Mouse (Mus musculus) lung, postnatal 14 days (tissue): ENCODE measurements around the gene Pithd1.
A peak's percentile ranks its signal among the peaks of the same experiment; 100 is the strongest.
"Not testable (repeated sequence)": the region's sequence is repeated elsewhere in the genome, so short reads cannot be mapped to it uniquely, and the experiment has no call there.

Experiments used
- DNase-seq: peaks from one replicate; pipeline ENCODE4 v3.0.0; 2021

Gene Pithd1

DNA sequence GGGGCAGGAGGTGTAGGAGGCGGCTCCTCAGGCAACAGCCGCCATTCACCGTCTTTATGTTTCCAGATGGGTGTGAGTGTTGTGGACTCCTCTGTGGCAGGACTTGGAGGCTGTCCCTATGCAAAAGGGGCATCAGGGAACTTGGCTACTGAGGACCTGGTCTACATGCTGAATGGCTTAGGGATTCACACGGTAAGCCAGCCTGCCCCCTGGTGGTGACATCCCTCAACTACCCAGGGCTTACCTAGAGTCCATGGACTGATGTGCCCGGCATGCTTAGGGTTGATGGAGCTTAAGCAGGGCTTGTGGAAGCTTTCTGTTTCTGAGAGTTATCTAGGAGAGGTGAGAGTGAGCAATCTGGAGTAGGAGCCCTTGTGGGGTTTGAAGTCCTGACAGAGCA lies 26.3 kb downstream of the Pithd1 start:
- peak; percentile 89 for DNase-seq

DNA sequence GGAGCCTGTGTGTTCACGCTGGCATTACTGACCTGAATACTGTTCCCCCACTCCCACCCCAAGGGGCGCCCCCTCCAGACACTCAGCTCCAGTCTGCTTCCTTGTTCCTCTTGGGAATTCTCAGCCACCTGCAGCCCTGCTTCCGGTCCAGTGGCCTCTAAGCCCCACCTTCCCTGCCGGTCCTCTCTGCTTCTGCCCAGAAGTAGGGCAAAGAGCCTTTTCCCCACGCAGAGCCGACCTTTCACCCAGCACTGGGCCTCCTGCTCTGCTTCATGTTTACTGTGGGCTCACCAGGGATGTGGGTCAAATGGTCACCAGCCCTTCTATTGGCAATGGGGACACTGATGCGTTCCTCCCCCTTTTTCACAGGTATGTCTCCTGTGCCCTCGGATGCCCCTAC lies 28.7 kb downstream of the Pithd1 start:
- no peak for DNase-seq

DNA sequence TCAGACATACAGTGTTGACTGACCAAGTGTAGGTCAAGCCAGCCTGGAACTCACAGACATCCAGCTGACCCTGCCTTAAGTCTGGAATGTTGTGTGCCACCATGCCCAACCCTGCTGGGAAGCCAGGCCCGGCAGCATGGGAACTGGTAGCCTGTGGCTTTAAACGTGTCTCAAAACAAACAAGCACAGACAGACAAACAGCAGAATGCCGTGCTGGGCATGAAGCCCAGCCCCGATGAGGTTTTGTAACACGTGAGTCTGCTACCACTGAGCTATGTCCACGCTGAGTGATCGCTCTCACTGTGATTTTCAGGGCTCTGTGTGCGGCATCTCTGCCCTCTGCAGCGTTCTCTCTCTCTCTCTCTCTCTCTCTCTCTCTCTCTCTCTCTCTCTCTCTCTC lies 31.2 kb downstream of the Pithd1 start:
- no peak for DNase-seq

DNA sequence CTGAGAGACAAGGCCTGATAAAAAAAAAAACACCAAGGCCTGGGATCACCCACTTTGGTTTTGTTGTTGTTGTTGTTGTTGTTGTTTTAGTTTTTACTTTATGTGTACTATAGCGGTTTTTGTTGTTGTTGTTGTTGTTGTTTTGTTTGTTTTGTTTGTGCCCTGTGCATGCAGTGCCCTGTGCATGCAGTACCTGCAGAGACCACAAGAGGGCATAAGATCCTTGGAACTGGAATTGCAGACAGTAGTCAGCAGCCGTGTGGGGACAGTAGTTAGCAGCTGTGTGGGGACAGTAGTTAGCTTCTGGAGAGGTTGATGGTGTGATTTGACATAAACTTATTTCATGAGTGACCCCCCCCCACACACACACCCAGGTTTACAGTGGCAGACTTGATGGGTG lies 32.8 kb downstream of the Pithd1 start:
- peak; percentile 86 for DNase-seq

DNA sequence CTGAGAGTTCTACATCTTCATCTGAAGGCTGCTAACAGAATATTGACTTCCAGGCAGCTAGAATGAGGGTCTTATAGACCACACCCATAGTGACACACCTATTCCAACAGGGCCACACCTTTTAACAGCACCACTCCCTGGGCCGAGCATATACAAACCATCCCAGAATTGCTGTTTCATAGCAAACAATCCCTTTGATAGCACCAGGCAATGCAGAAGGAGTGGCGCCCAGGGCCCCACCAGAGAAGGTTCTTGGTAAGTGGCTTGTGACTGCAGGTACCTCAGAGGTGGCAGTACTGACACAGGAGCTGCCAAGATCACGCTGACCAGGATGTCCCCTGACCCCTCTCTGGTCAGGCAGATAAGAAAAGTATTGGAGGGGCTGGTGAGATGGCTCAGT lies 33.9 kb downstream of the Pithd1 start:
- no peak for DNase-seq

DNA sequence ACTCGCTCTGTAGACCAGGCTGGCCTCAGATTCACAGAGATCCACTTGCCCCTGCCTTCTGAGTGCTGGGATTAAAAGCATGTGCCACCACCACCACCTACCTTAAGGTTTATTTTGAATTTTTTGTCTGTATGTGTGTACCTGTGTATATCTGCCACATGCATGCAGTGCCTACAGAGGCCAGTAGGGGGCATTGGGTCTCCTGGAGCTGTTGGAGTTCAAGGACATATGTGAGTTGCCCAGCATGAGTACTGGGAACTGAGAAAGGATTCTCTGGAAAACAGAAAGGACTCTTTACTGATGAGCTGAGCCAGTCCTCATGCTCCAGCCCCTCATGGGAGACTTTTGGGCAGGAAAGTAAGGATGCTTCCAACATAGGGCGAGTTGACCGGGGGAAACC lies 35.6 kb downstream of the Pithd1 start:
- DNase-seq, result no peak

DNA sequence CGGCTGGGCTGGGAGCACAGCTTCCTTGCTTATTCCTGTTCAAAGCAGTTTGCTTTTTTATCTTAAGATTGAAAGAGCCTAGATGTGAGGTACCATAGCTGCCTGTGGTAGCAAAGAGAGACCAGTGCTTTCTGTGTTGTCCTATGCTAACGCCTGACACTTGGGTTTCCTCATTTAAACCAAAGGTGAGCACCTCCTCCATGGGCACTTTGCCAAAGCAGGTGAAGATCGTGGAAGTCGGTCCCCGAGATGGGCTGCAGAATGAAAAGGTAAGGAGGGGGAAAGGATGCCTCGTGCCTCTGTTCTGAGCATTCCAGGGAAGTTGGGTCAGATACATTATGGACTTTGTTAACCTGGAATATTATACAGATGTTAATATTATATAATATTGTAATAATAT lies 36.7 kb downstream of the Pithd1 start:
- no peak for DNase-seq

DNA sequence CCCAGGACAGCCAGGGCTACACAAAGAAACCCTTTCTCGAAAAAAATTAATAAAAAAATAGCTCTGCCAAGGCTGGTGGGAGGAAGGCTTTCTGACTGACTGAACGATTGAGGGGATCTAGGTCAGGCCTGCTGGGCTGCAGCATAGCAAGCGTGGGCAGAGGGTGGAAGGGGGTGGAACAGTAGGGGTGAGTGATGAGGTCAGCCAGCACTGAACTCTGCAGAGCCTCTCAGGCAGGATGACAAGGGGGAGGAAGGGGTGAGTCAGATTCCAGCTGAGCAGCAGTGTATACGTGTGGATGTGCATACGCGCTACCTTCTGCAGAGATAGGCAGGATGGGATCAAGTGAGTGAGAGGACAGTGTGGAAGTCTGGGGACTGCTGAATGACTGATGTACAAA lies 37.2 kb downstream of the Pithd1 start:
- DNase-seq, result no peak

DNA sequence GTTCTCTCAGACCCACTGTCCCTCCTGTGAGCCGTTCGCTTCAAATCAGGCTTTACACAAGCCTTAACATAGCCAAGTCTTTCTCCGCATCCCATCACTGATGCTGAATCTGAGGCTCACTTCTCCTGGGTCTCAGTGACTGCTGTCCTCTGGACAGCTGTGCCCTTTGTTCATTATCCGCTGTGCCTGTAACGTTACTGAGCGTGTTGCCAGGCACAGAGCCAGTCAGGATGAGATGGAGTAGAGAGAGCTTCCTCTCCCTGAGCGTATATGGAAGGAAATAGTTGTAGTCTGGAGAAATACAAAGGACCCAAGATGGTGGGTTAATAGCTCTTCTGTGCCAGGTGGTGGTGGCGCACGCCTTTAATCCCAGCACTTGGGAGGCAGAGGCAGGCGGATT lies 37.6 kb downstream of the Pithd1 start:
- DNase-seq, result peak; percentile 54

DNA sequence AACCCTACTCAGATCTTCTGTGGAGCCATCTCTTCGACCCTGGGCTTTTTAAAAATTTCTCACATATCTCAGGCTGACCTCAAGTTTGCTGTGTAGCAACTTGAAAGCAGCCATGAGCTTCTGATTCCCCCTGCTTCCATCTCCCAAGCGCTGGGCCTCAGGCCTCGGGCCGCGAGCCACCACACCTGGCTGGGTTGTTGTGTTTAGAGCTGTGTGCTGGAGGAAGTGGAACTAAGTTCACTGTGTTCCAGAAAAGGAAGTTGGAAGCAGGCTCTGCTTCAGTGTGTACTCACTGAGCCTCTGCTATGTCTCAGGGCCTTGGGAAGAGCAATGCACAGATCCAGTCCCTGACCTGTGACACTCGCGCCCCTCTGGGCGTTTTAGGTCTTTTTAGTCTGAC lies 38.9 kb downstream of the Pithd1 start:
- DNase-seq, result no peak

DNA sequence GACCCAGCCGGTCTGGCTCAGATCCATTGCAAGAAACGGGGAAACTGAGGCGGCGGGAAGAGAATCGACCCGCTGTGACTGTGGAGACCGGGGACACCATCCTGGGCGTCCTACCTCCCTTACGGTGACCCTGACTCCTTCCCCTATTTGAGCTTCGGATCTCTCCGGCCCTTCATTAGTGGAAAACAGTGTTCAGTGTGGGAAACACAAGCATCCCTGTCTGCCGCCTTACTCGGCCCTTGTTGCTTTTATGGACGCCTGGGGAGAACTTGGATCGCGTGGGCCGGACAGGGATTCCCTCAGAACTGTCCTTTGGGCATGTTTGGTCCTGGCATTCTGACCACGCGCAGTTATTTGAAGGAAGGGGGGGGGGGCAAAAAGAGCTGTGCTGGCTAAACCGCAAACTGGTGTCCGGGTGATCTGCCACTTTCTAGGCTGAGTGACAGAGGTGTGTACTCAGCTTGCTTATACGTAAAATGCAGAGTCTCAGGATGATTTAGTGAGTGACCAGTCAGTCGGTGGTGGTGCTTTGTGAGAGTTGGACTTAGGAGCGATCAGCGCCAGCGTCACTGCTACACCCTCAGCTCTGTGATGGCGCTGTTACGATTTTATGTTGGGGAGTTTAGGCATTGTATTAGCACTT lies 40.3 kb downstream of the Pithd1 start:
- DNase-seq, result peak; percentile 23

DNA sequence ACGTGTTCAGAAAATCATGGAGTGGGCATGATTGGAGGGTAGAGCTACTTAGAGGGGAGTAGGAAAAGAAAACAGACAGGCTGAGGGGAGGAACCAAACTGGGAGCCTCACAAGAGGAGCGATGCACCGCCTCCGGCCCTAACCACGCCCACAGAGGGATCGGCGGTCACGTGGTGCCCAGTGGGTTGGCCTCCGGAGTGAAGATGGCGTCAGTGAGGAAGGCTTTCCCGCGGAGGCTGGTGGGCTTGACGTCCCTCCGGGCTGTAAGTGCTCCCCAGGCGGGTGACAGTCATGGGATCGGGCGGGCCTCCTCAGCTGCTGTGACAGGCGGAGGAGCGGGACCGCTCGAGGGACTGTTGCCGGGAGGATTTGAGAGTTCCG lies 40.8 kb downstream of the Pithd1 start, which contains the start of gene Hmgcl:
Gene Hmgcl (plus strand): TSS at position 171 of the 381 bp plus-strand sequence.
- peak; percentile 97 for DNase-seq

DNA sequence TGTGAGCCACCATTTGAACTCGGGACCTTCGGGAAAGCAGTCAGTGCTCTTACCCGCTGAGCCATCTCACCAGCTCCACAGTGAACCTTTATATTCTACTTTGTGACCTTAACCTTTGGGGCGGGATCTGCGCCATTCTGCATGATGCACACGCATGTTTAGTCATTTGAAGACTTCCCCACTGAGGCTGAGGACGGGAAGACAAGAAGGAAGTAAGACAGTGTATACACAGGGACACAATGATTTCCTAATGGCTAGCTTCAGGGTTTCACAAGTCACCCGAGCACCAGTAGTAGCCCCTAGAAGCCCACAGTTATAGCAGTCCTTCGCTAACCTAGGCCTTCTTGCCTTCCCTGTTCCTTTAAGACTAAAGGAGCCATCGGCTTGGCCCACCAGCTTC lies 41.4 kb downstream of the Pithd1 start:
- DNase-seq, result no peak

DNA sequence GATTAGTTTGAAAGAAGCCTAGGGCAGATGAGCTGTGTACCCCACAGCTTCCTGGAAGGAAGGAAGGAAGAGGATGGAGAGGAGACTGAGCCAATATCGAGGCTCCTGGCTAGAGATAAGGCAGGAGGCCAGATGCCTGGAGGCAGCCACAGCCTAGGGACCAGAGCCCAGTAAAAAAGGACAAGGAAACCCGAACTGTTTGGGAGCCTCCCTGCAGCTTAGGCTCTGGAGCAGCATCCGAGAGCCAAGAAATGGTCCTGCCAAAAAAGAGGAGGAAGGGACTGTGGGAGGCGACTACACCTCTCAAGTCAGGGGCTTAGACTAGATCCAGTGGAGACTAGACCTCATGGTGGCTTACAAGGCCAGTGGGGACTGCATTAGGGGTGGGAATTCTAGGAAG lies 43.7 kb downstream of the Pithd1 start:
- DNase-seq, result no peak

DNA sequence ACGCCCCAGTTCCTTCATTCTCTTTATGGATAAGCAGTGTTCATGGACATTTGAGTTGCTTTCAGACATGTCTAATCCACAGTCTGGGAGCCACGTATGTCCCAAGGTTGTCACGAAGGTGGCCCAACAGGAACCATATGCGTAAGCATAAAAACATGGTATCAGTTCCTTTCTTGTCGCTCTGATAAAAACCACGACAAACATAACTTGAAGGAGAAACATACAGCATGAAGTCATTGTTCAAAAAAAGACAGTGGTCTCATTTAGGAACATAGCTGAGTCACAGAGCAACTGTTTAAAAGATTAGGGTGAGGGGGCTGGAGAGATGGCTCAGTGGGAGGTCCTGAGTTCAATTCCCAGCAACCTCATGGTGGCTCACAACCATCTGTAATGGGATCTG lies 44.9 kb downstream of the Pithd1 start:
- DNase-seq, result no peak

DNA sequence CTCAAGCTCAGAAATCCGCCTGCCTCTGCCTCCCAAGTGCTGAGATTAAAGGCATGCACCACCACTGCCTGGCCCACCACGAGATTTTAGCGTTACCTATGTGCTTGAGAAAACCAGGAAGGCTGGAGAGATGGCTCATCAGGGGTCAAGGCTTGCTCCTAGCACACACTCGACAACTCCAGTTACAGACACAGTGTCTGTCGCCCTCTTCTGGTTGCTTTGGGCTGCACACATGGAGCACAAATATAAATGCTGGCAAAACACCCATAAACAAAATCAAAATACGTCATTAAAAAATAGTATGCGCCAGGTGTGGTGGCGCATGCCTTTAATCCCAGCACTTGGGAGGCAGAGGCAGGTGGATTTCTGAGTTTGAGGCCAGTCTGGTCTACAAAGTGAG lies 46.0 kb downstream of the Pithd1 start:
- DNase-seq, result not testable (repeated sequence)

DNA sequence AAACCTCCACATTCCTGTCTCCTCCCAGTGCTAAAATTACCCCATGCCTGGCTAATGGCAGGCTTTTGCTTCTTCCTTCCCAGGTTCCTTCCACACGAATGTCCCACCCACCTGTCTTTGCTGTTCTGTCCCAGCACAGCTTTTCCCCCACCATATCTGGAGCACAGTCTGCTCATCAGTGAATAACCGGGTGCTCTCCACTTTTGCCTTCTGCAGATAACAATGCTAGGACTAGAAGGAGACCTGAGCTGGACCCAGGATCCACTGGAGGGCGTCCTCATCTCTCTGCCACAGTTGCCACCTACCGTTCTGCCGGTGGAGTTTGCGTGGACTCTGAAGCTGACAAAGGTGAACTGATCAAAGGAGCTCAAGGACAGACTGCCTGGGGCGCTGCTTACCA lies 48.2 kb downstream of the Pithd1 start:
- no peak for DNase-seq

DNA sequence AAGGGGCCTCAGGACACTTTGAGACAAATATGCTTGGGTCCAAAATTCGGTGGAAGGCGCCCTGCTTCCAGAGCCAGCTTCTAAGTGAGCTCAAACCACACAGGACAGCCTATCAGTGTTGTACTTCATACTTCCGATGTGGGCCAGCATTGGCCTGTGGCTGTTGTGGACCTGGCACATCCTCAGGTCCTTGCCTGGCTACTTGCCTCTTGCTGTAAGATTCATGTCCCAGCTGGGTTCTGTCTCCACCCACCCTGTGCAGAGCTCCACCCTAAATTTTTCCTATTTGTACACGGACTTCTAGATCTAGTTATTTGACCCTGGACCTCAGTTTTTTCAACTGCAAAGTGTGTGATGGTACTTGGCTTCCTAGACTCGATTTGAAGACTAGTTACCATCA lies 51.6 kb downstream of the Pithd1 start:
- peak; percentile 43 for DNase-seq

DNA sequence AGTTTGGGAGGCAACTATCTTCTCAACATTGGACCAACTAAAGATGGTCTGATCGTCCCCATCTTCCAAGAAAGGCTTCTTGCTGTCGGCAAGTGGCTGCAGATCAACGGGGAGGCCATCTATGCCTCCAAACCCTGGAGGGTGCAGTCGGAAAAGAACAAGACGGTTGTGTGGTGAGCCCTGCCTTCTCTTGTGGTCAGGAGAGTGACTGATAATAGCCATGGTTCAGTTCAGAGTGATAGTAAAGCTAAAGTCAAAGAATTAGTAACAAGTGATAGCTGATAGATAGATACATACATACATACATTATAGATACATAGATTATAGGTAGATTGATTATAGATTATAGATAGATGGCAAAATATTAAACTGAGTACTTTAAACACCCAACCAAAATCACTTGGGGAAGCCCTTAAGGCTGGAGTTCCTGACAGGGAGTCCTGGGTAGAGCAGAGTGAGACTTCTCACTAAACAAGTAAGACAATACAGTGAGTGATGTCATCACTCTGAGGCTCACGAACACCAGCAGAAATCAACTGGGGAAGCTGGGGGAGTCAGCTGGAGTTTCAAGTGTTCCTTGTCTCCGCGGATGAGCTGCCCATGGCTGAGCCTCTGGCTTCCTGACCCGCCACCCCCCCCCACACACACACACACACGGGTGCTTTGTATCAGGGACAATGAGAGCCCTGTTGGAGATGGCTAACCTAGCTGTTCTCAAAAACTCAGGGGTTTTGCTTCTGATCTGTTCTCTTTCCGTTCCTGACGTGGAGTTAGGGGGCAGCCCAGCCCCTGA lies 52.2 kb downstream of the Pithd1 start:
- no peak for DNase-seq

DNA sequence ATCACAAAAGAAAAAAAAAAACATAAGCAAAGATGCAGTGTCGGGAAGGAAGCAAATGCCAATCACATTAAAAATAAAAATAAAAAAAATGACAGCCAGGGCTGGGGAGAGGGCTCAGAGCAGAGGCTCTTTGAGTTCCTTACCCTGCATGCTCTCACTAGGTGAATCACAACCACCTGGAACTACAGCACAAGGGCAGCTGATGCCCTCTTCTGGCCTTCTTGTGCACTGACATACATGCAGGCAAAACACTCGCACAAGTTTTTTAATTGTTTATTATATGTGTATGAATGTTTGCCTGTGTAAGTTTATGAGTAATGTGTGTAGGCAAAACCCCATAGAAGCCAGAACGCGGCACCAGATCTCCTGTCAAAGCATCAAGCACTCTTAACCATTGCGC lies 55.2 kb downstream of the Pithd1 start:
- peak; percentile 34 for DNase-seq

DNA sequence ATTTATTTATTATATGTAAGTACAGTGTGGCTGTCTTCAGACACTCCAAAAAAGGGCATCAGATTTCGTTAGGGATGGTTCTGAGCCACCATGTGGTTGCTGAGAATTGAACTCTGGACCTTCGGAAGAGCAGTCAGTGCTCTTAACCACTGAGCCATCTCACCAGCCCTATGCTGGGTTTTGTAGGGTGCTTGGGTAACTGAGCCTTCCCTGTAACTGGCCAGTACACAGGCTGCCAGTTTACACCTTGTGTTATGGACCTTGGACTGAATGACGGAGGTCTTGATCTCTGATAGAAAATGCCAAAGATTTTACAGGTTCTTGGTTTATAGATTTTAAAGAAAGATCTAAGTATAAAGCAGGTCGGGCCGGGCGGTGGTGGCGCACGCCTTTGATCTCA lies 56.8 kb downstream of the Pithd1 start:
- DNase-seq, result no peak

DNA sequence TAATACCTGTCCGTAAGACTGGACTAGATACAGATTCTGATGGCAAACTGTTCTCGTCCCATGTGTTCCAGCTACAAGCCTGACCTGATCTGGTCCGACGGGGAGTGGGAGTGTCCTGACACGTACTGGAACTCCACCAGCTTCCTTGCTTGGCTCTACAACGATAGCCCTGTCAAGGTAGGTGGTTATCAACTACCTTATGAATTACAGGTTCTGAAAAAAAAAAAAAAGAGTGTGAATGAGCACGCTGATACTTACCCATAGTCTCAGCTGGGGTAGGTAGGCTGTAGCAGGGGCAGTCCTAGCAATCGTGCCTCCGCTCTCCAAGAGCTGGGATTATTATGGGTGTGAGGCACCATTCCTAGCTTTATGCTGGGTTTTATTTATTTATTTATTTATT lies 57.2 kb downstream of the Pithd1 start:
- DNase-seq, result no peak

DNA sequence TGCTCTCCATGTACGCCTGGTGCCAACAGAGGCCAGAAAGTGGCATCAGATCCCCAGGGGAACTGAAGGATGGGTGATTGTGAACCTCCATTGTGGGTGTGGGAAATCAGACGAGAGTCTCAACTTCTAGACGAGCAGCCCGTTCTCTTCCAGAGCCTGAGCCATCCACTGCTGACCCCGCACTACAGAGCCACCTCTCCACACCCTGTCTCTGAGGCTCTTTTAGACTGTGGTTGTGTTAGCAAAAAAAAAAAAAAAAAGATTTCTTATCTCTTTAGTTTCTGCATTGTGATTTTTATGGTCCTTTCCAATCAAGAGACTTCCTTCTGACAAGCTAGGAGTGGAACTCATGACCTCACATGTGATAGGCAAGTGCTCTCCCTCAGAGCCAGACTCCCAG lies 57.7 kb downstream of the Pithd1 start:
- DNase-seq, result no peak

DNA sequence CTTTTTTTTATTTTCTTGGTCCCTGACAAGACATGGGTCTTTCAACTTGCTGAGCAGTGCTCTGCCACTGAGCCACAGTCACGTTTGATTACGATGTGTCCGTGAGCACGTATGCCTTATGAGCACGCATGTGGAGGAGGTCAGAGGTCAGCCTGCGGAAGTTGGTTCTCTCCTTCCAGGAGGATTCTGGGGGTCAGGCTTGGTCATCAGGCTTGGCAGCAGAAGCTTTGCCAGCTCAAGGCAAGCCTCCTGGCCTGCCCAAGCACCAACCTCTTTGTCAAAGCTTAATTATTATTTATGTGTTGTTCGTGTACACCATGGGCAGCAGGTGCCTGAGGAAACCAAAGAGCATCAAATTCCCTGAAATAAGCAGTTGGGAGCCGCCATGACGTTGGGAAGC lies 58.7 kb downstream of the Pithd1 start:
- DNase-seq, result no peak

DNA sequence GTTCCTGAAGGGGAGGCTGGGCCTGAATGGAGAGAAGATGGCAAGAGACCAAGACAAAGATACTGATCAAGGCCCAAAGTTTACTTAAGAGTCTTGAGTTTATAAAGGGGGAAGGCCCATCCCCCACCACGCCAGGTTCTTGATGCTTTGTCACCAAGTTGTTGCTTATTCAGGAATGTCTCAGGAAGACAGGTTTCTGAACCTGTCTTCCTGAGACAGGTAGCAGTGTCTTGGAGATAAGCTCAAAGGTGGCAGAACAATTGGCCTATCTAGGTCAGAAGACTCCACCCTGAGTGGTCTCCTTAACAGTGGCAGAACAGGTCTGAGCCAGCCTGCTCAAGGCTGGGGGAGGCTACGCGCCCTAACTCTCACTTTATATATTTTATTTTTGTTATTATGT lies 60.2 kb downstream of the Pithd1 start:
- no peak for DNase-seq
